Mouse (Mus musculus) lung, adult 2 months (tissue): Measurements from ENCODE around the gene Pip5k1b. TPM values are rescaled to one million over a fixed set of nuclear protein-coding genes. Genes with fewer than 3 reads are reported as not detected.
A peak's percentile ranks its signal among the peaks of the same experiment; 100 is the strongest.

ENCODE experiments used
- DNase-seq: peaks from one replicate; pipeline ENCODE4 v3.0.0; 2022
- H3K4me1 ChIP-seq: fragments of 200-500 bp; 2 replicates; pipeline ENCODE4 v1.6.1; 2011; ENCODE audit warnings: low read length; ENCODE audit not compliant: control insufficient read depth, insufficient read depth
- H3K4me3 ChIP-seq: fragments of 200-500 bp; replicated peaks from 2 replicates; pipeline ENCODE3; 2011; ENCODE audit warnings: low read depth, mild to moderate bottlenecking, control low read depth, low read length; ENCODE audit errors: extremely low read depth
- CTCF ChIP-seq: fragments of 200-500 bp; IDR thresholded peaks from 2 replicates; pipeline ENCODE4 v1.5.1; 2011; ENCODE audit warnings: mild to moderate bottlenecking, low read length, control low read depth; ENCODE audit not compliant: insufficient read depth
- POLR2A ChIP-seq: fragments of 200-500 bp; IDR thresholded peaks from 2 replicates; pipeline ENCODE4 v1.6.1; 2011; ENCODE audit warnings: low read depth, mild to moderate bottlenecking, control low read depth, low read length, borderline replicate concordance; ENCODE audit errors: extremely low read depth
- WGBS: fragments of 180-500 bp; shearing (Covaris S2); methylation state at CpG from one replicate; pipeline ENCODE4 v1.1.7; 2018; 5-methylcytosine and 5-hydroxymethylcytosine counted together
- polyA plus RNA-seq: library from polyadenylated mRNA; depleted of rRNA; stranded (reverse); fragments of >200 nt; gene quantifications from 2 replicates; pipeline ENCODE4 v1.2.3, GENCODE M21; 2012

Gene Pip5k1b
- polyA plus RNA-seq, 1 experiment, result 8.7 TPM

DNA sequence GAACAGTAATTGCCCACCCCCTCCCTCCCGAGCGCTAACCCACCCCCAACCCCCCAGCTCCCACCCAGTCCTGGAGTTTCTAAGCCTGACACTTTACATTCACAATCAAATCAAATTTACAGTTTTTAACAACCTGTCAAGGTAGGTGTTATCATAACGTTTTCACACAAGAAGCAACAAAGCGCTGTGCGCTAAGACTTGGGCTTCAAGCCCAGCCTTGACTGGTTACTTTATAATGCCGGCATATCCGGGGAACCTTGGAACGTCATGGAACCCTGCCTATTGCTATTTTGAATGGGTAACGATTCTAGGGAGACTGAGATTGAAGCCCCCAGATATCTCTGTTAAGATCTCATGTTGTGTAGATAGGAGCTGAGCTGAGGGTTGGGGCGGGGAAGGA lies 237.5 kb downstream of the Pip5k1b start:
- no peak for DNase-seq
- H3K4me3 ChIP-seq, result no peak overlapping the region
- TF ChIP-seq CTCF (no peak), POLR2A (no peak)
- H3K4me1 ChIP-seq, result peaks cover 2% of the 10 kb centered on the region; the same call in 1 of the 2 replicates
- WGBS, result 62% methylated on average over 10 of the region's 10 CpGs

DNA sequence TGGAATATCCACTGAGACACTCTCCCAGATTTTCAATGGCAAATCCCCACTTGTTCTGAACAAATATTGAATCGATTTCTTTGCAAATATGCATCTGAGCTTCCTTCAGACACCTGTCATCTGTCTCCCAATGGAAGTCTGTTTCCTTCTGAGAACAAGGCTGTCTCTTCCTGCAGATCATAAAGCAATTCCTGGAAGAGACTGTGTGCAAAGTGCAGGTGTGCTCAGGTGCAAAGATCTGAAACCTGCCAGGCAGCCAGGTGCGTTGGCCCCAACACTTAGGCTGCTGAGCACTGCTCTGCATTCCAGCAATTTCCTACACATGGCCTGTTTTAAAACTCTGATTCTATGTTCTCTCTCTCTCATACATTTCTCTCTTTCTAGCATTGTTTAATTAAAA lies 237.9 kb downstream of the Pip5k1b start:
- DNase-seq, result no peak
- no peak overlapping the region for H3K4me3 ChIP-seq
- H3K4me1 ChIP-seq, result peaks cover 2% of the 10 kb centered on the region; the same call in 1 of the 2 replicates
- 70% methylated on average over 2 of the region's 2 CpGs for WGBS
- TF ChIP-seq POLR2A, result no peak
- TF ChIP-seq CTCF, result no peak

DNA sequence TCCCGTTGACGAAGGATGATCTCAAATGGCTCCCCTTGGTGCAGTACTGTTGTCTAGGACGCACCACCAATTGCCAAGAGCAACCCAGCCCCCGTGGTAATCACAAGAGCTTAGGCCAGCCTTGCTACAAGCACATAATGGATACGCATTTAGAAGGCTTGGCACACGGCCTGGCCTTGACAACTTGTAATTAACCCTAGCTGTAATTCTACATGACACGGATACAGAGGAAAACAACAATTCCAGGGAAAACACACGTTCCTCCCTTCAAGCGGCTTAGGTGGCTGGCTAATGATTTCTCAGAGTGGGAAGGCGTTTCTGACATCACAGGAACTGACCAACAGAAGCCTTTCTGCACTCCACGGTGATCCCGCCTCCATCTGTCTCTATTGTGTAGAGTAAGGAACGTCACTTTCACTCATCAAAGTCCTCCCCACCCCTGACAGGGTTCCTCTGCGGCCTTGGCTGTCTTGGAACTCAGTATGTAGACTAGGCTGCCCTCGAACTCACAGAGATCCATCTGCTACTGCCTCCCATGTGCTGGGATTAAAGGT lies 238.6 kb downstream of the Pip5k1b start:
- TF ChIP-seq POLR2A (no peak), CTCF (no peak)
- WGBS, result 51% methylated on average over 15 of the region's 15 CpGs
- no peak for DNase-seq
- Histone ChIP-seq H3K4me3 (no peak overlapping the region), H3K4me1 (peaks cover 2% of the 10 kb centered on the region; the same call in 1 of the 2 replicates)

DNA sequence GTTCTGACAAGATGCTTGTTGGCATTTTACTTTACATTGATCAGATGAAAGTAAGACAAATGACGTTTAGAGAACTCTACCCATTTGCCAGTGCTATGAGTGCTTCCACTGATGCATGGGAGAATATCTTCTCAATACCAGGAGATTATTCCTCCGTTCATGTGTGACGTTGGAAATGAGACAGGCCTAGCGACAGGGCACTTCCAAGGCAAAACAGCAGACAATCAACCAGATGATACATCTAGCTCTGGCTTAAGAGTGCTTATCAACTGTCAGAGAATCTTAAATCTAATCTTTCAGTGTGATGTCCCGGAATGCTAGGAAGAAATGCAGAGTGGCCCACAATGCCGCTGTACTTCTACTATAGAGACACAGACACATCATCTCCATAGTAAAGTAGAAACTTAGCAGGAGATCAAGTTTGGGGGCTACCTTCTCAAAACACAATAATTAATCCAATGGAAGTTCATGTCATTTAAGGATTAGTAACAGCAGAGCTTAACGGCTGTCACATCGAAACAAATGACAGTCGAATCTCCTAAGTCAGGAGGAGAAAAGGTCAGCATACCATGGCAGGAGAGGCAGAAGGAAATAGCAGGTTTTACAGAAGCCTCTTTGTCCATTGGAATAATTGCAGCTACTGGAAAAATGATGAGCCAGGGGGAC lies 239.5 kb downstream of the Pip5k1b start:
- TF ChIP-seq POLR2A, result no peak
- no peak for TF ChIP-seq CTCF
- 86% methylated on average over 9 of the region's 9 CpGs for WGBS
- H3K4me1 ChIP-seq, result peaks cover 2% of the 10 kb centered on the region; the same call in 1 of the 2 replicates
- H3K4me3 ChIP-seq, result no peak overlapping the region
- DNase-seq, result no peak

DNA sequence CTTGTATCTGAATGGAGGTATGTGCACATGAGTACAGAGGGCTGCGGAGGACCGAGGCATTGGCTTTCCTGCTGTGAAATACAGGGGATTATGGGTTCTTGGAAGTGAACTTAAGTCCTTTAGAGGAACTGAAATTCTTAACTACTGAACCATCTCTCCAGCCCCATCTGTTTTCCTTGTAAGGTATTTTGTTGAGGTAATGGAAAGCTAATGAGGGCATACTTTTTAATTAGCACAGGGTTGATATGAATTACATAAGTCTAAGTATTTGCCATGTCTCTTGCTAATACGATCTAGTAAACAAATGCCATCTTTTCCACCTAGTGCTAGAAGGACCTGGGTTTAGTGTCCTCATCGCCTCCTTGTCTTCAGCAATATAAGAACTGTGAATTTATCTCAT lies 240.4 kb downstream of the Pip5k1b start:
- 90% methylated on average over 4 of the region's 4 CpGs for WGBS
- DNase-seq, result no peak
- no peak overlapping the region for H3K4me3 ChIP-seq
- H3K4me1 ChIP-seq, result no peaks in the 10 kb centered on the region; the same call in 1 of the 2 replicates
- TF ChIP-seq POLR2A (no peak), CTCF (no peak)

DNA sequence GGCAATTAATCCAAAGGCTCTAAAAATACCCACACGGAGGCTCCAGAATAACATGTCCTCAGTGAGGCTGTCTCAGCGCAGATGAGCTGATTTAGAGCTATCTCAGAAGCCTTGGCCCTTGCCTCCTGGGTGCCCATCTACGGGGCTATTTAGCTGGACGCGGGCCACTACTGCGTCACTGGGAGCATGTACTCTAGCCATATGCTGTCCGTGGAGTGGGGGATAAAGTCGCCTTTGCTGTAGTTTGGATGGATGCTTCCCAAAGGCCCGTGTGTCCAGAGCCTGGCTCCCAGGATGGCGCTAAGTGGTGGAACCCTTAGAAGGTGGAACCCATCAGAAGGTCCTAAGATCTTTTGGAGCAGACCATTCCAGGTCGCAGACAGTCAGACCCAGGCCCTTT lies 241.0 kb downstream of the Pip5k1b start:
- Histone ChIP-seq H3K4me3 (no peak overlapping the region), H3K4me1 (no peaks in the 10 kb centered on the region; the same call in 1 of the 2 replicates)
- no peak for DNase-seq
- 93% methylated on average over 11 of the region's 11 CpGs for WGBS
- no peak for TF ChIP-seq POLR2A

DNA sequence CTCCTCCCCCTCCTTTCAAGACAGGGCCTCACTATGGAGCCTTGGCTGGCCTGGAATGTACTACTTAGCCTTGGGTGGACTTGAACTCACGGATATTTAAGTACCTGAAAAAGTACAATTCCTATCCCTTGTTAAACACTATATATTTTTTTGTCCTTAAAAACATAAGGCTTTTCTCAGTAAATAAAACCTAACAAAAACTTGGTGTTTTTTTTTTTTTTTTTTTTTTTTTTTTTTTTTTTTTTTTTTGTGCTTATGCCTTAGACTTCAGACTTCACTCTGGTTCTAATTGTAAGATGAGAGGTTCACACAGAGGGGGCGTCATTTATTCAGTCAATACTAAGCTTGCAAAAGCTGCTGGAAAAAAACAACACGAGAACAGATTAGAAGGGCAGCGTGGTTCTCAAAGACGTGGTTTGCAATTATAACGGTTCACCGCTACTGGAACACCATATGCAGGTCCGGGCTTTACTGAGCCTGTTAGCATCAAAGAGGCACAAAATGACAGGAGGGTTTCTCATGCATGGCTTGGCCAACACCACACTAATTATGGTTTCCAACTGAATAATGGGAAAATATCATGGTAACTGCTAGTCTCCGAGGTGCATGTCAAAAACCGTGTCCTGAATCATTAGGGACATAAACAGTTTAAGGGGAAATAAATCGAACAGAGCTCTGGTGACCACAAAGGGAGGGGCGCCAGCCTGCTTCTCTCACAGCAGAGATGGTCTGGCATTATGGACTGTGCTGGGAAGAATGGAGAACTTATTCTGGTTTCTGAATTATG lies 242.9 kb downstream of the Pip5k1b start:
- no peak for TF ChIP-seq POLR2A
- no peak for TF ChIP-seq CTCF
- H3K4me1 ChIP-seq, result no peaks in the 10 kb centered on the region; the same call in 1 of the 2 replicates
- no peak overlapping the region for H3K4me3 ChIP-seq
- 82% methylated on average over 12 of the region's 12 CpGs for WGBS
- DNase-seq, result no peak

DNA sequence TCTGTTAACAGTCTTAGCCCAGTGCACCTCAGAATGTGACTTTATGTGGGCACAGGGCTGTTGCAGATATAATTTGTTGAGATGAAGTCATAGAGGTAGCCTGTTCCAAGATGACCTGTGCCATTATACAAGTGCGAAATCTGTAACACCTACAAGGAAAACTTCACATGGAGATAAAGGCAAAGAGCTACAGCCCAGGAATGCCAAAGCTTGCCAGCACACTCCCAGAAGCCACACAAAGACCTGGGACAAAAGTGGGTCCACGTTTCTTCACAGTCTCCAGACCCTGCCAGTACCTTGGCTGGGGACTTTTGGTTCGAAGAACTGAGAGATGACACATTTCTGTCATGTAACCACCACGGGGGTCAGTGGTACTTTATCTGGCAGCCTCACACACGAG lies 243.6 kb downstream of the Pip5k1b start:
- Histone ChIP-seq H3K4me3 (no peak overlapping the region), H3K4me1 (peaks cover 2% of the 10 kb centered on the region; the same call in 1 of the 2 replicates)
- no peak for DNase-seq
- TF ChIP-seq CTCF (no peak), POLR2A (no peak)
- WGBS, result 69% methylated on average over 5 of the region's 5 CpGs

DNA sequence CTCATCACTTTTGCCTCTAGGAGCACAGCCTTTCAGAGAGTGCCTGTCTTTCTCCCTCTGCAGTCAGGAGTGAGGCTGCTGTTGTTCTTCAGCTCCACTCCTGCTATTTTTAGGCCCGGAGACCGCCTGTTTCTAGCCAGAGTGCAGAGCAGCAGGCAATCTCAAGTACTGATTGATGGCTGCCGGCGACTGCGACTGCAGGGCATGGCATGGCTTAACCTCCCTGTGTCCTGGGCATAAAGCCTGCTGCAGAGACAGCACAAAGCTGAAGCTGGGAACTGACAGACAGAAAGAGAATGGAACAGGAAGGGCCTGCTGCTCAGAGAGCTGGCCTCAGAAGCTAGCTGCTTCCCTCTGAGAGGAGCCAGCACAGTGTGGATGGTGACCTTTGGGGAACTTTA lies 247.4 kb downstream of the Pip5k1b start:
- TF ChIP-seq CTCF (no peak), POLR2A (no peak)
- Histone ChIP-seq H3K4me3 (no peak overlapping the region), H3K4me1 (peaks cover 2% of the 10 kb centered on the region; the same call in 1 of the 2 replicates)
- DNase-seq, result peak; percentile 32
- WGBS, result 4% methylated on average over 5 of the region's 5 CpGs
